Mouse (Mus musculus) thymus, adult 2 months (tissue): ENCODE results near the gene Gas6.

Experiments used
- CTCF ChIP-seq: fragments of 200-500 bp; IDR thresholded peaks from 2 replicates; pipeline ENCODE4 v1.5.1; 2012; ENCODE audit warnings: mild to moderate bottlenecking, control low read depth, low read length, moderate library complexity, borderline replicate concordance; ENCODE audit not compliant: control insufficient read depth, poor library complexity, insufficient read depth; ENCODE audit errors: extremely low read depth
- POLR2A ChIP-seq: fragments of 200-500 bp; IDR thresholded peaks from 2 replicates; pipeline ENCODE4 v1.6.1; 2012; ENCODE audit warnings: mild to moderate bottlenecking, low read length, control low read depth, moderate library complexity; ENCODE audit not compliant: control insufficient read depth, poor library complexity, insufficient read depth; ENCODE audit errors: extremely low read depth

- TF ChIP-seq POLR2A (no peak), CTCF (no peak)
Measured at GRCm38 (mm10) chr8:13436052-13436451, 58.2 kb downstream of the Gas6 start.
